Mouse (Mus musculus) heart, embryonic 11.5 days (tissue): ENCODE data around the gene Rgl1. TPM values are rescaled to one million over a fixed set of nuclear protein-coding genes. Genes with fewer than 3 reads are reported as not detected.

ENCODE experiments used
- ATAC-seq: fragments of 200-750 bp; cut with Nextera tagmentation; replicated peaks from 2 replicates; pipeline ENCODE4 v1.8.0; 2017; ENCODE audit warnings: moderate library complexity; ENCODE audit not compliant: insufficient number of reproducible peaks, low FRiP score, low TSS enrichment
- H3K27ac ChIP-seq: fragments of 300-500 bp; sonication (generic); 2 replicates; pipeline ENCODE4 v1.5.1; 2014; ENCODE audit warnings: mild to moderate bottlenecking, low read depth, low read length
- H3K27me3 ChIP-seq: fragments of 300-500 bp; sonication (generic); 2 replicates; pipeline ENCODE4 v1.6.1; 2014; ENCODE audit warnings: mild to moderate bottlenecking, low read length, mixed read lengths; ENCODE audit not compliant: control insufficient read depth, insufficient read depth
- H3K36me3 ChIP-seq: fragments of 300-500 bp; sonication (generic); 2 replicates; pipeline ENCODE4 v1.6.1; 2014; ENCODE audit warnings: mild to moderate bottlenecking, low read length, moderate library complexity, mixed read lengths; ENCODE audit not compliant: control insufficient read depth, insufficient read depth
- H3K4me1 ChIP-seq: fragments of 300-500 bp; sonication (generic); 2 replicates; pipeline ENCODE4 v1.6.1; 2014; ENCODE audit warnings: low read length; ENCODE audit not compliant: control insufficient read depth, insufficient read depth
- H3K4me2 ChIP-seq: fragments of 300-500 bp; sonication (generic); 2 replicates; pipeline ENCODE4 v1.6.1; 2014; ENCODE audit warnings: mild to moderate bottlenecking, moderate library complexity
- H3K4me3 ChIP-seq: fragments of 300-500 bp; sonication (generic); 2 replicates; pipeline ENCODE4 v1.5.1; 2014; ENCODE audit warnings: low read depth, low read length
- H3K9ac ChIP-seq: fragments of 300-500 bp; sonication (generic); 2 replicates; pipeline ENCODE4 v1.6.1; 2014; ENCODE audit warnings: mild to moderate bottlenecking, low read depth, low read length, moderate library complexity
- H3K9me3 ChIP-seq: fragments of 300-500 bp; sonication (generic); replicated peaks from 2 replicates; pipeline ENCODE4 v1.6.1; 2016; ENCODE audit warnings: low read length; ENCODE audit not compliant: control insufficient read depth
- whole genome bisulfite sequencing: fragments of 180-500 bp; shearing (Covaris S2); extraction: QIAGEN DNeasy Blood & Tissue Kit; methylation state at CpG from one replicate; pipeline ENCODE4 v1.1.7; 2014; ENCODE audit not compliant: insufficient replicate concordance; 5-methylcytosine and 5-hydroxymethylcytosine counted together
- polyA plus RNA-seq: library from polyadenylated mRNA; unstranded; fragments of >200 nt; fragmentation: Nextera tagmentation; extraction: Ambion mirVana; gene quantifications from 2 replicates; pipeline ENCODE4 v1.2.1, GENCODE M21; 2014

Rgl1 gene
- polyA plus RNA-seq, 1 experiment from 2014 or later: 61.0 TPM

DNA sequence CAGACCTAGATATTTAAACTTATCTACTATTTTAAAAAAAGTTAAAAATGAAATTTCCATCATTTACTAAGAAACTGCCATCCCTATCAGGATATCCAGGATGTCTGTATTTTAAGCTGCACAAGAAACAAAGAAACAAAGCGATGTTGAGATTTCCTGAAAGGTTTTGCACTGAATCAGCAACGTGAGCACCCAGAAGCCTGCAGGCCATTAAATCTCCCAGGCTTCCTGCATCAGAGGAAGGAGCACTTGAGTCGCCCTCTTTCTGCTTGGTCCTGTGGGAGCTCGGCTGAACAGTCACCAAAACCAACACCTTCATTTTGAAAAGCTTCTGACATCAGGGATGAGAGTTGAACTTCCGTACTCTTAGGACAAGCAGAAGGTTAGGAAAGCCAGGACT lies 187.2 kb downstream of the Rgl1 start:
- 56% methylated on average over 5 of the region's 5 CpGs for WGBS
- no peak for ATAC-seq
- no peaks in the 10 kb centered on the region for H3K27me3 ChIP-seq
- H3K4me2 ChIP-seq: no peak overlapping the region
- peaks cover under 1% of the 10 kb centered on the region; the same call in 1 of the 2 replicates for H3K36me3 ChIP-seq
- no peaks in the 10 kb centered on the region for H3K9me3 ChIP-seq
- no peak overlapping the region for H3K4me3 ChIP-seq
- H3K27ac ChIP-seq: no peak overlapping the region
- H3K9ac ChIP-seq: no peak overlapping the region
- peaks cover 57% of the 10 kb centered on the region for H3K4me1 ChIP-seq

DNA sequence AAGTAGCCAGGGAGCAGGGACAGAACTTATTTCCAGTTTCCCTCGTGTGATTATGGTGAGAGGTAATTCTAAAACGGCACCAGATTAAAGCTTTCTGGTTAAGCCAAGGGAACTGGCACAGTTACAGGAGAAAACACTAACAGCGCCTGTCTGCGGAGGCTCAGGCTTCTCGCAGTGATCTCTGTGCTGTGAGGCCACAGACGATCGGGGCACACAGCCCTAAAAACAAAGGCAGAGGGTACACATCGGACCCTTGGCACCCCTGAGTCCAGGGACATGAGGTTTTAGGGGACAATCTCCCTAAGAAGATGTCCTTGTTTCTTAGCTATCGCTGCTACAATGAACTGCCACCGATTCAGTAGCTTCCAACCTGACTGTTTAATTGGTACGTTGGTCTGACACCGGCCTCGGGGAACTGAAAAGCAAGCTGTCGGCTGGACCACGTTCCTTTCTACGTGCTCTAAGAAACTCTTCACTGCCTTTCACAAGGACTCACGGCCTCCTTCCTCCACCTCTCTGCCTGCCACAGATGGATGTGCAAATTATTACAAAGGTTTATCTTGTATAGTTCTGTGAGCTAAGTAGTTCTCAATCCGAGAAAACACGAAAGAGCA lies 187.9 kb downstream of the Rgl1 start:
- H3K9me3 ChIP-seq: no peaks in the 10 kb centered on the region
- H3K27me3 ChIP-seq: no peaks in the 10 kb centered on the region
- no peak overlapping the region for H3K4me3 ChIP-seq
- peaks cover 57% of the 10 kb centered on the region for H3K4me1 ChIP-seq
- 76% methylated on average over 19 of the region's 19 CpGs for WGBS
- H3K27ac ChIP-seq: no peak overlapping the region
- H3K9ac ChIP-seq: no peak overlapping the region
- H3K4me2 ChIP-seq: no peak overlapping the region
- no peak for ATAC-seq
- no peaks in the 10 kb centered on the region for H3K36me3 ChIP-seq

DNA sequence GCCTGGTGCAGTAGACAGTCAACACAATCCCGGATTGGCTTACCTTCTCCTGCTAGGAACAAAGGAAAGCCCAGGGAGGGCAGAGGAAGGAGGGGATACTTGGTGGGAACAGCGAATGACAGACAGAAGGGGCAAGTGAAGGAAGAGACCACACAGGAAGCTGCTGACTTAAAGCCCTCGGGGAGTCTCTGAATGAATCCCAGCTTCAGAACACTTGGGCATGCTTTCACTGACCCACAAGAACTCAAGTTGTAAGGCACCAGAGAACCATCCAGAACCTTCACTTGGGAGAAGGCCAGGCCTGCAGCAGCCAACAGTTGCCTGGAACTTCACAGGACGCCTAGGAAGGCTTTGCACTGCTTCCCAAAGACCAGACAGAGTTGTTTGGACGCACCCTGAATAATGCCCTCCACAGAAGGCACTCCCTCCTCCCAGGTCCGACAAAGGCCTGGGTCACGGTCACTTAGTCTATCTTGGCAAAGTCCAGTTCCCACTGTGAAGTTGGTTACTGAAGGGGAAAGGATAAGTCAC lies 189.5 kb downstream of the Rgl1 start:
- no peak overlapping the region for H3K4me2 ChIP-seq
- no peak for ATAC-seq
- H3K9me3 ChIP-seq: no peaks in the 10 kb centered on the region
- no peaks in the 10 kb centered on the region for H3K27me3 ChIP-seq
- no peak overlapping the region for H3K9ac ChIP-seq
- no peaks in the 10 kb centered on the region for H3K36me3 ChIP-seq
- H3K4me1 ChIP-seq: peaks cover 50% of the 10 kb centered on the region
- no peak overlapping the region for H3K27ac ChIP-seq
- no peak overlapping the region for H3K4me3 ChIP-seq
- 46% methylated on average over 7 of the region's 7 CpGs for WGBS

DNA sequence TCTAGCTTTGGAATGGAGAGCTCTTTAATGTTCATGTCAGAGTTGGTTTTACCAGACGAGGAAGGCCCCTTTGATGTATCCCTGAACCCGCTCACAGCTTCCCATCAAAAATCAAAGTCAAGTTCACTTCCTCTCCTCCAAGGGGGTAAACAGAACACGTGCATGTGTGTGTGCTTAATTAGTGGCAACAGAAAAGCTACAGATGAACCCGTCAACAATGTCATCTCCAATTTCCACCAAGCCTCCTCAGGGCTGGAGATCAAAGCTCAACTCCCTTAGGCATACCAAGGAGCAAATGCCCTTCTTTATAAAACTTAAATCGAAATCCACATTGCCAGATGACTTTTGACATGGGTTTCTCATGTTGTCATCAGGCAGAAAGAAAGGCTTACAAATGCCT lies 191.1 kb downstream of the Rgl1 start:
- Histone ChIP-seq H3K4me1 (peaks cover 44% of the 10 kb centered on the region), H3K9me3 (no peaks in the 10 kb centered on the region), H3K36me3 (no peaks in the 10 kb centered on the region), H3K4me3 (no peak overlapping the region), H3K9ac (no peak overlapping the region), H3K27ac (no peak overlapping the region), H3K4me2 (no peak overlapping the region), H3K27me3 (no peaks in the 10 kb centered on the region)
- no peak for ATAC-seq
- 59% methylated on average over 5 of the region's 5 CpGs for WGBS

DNA sequence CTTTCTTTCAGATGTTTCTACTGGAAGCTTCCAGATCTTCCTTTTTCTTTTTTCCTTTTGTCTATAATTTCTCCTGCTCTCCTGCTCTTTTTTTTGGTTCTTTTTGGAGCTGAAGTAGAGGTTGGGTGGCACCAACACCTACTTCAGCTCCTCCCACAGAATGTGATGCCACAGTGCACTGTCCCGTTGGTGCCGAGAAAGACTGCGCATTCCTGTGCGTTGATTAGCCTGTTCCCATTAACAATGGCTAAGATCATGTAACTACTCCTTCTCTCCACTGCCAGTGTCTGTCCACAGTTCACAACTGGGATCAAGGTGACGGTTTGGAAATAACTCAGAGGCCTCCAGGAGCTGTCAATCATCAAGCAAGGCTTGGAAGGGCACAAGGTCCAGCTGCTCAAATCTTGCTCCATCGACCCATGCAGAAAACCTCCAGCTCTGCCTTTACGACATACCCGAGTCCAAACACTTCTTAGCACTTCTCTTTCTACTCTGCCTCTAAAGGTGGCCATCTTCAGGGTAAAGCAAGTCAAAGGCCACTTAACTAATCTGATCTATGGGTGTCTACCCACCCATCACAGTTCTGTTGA lies 192.6 kb downstream of the Rgl1 start:
- ATAC-seq: no peak
- Histone ChIP-seq H3K36me3 (no peaks in the 10 kb centered on the region), H3K9me3 (no peaks in the 10 kb centered on the region), H3K27ac (peak overlapping the region; percentile 32; the same call in 1 of the 2 replicates), H3K4me2 (no peak overlapping the region), H3K9ac (no peak overlapping the region), H3K4me1 (peaks cover 41% of the 10 kb centered on the region), H3K27me3 (no peaks in the 10 kb centered on the region), H3K4me3 (no peak overlapping the region)
- WGBS: 38% methylated on average over 8 of the region's 8 CpGs

- Histone ChIP-seq H3K9me3 (no peaks in the 10 kb centered on the region), H3K4me1 (peaks cover 36% of the 10 kb centered on the region), H3K27me3 (no peaks in the 10 kb centered on the region), H3K9ac (no peak overlapping the region), H3K36me3 (no peaks in the 10 kb centered on the region), H3K27ac (no peak overlapping the region), H3K4me3 (no peak overlapping the region), H3K4me2 (no peak overlapping the region)
- 35% methylated on average over 7 of the region's 7 CpGs for WGBS
- no peak for ATAC-seq
Observed at GRCm38 (mm10) chr1:152572755-152573469, 193.2 kb downstream of the Rgl1 start.

GRCm38 (mm10) chr1:152571340-152571739 lies 194.8 kb downstream of the Rgl1 start:
- no peaks in the 10 kb centered on the region for H3K36me3 ChIP-seq
- H3K9me3 ChIP-seq: no peaks in the 10 kb centered on the region
- ATAC-seq: no peak
- WGBS: 90% methylated on average over 14 of the region's 14 CpGs
- H3K4me1 ChIP-seq: peaks cover 30% of the 10 kb centered on the region
- H3K9ac ChIP-seq: no peak overlapping the region
- no peaks in the 10 kb centered on the region for H3K27me3 ChIP-seq
- no peak overlapping the region for H3K27ac ChIP-seq
- H3K4me2 ChIP-seq: no peak overlapping the region
- H3K4me3 ChIP-seq: no peak overlapping the region

DNA sequence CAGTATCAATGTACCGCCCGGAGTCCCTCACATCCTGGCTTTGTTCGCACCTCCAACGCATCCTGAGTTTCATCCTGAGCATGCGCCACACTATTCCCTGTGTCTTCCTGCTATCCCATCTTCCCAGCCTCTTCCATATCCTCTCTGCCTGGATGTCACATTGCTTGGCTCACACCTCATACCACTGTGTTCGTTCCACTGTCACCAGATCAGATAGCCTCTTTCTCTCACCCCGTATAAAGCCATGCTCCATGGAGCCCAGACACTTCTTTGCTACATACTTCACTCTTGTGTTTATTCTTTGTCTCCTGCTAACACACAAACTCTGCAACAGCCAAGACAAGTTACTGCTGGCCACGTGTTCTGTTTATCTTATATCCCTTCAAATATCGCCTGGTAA lies 195.5 kb downstream of the Rgl1 start:
- H3K4me1 ChIP-seq: peaks cover 25% of the 10 kb centered on the region
- no peaks in the 10 kb centered on the region for H3K9me3 ChIP-seq
- H3K9ac ChIP-seq: no peak overlapping the region
- H3K27ac ChIP-seq: no peak overlapping the region
- no peaks in the 10 kb centered on the region for H3K36me3 ChIP-seq
- ATAC-seq: no peak
- no peak overlapping the region for H3K4me2 ChIP-seq
- H3K27me3 ChIP-seq: no peaks in the 10 kb centered on the region
- H3K4me3 ChIP-seq: no peak overlapping the region
- WGBS: 78% methylated on average over 9 of the region's 9 CpGs
